Mouse (Mus musculus) E14TG2a.4 (cell line): ENCODE data around the gene Stk4.

Source experiments
- H3K27me3 ChIP-seq: 2 replicates; pipeline ENCODE4 v1.6.1; 2014; ENCODE audit warnings: low read length, control low read depth; ENCODE audit not compliant: insufficient read depth
- H3K36me3 ChIP-seq: 2 replicates; pipeline ENCODE4 v1.6.1; 2014; ENCODE audit warnings: low read length, control low read depth; ENCODE audit not compliant: insufficient read depth
- H3K4me1 ChIP-seq: replicated peaks from 2 replicates; pipeline ENCODE4 v1.6.1; 2014; ENCODE audit warnings: low read depth, low read length, control low read depth
- H3K4me3 ChIP-seq: replicated peaks from 2 replicates; pipeline ENCODE4 v1.5.1; 2014; ENCODE audit warnings: mild to moderate bottlenecking, low read length
- H3K9me3 ChIP-seq: 2 replicates; pipeline ENCODE4 v1.6.1; 2014; ENCODE audit warnings: low read length, control low read depth
- CTCF ChIP-seq: conservative IDR thresholded peaks from 2 replicates; pipeline ENCODE4 v1.5.1; 2014; ENCODE audit warnings: low read length
- NANOG ChIP-seq: IDR thresholded peaks from 2 replicates; pipeline ENCODE4 v1.6.1; 2014; ENCODE audit warnings: borderline replicate concordance, low read length, mixed read lengths
- POU5F1 ChIP-seq: IDR thresholded peaks from 2 replicates; pipeline ENCODE4 v1.6.1; 2014; ENCODE audit warnings: low read length, borderline replicate concordance

Gene Stk4

GRCm38 (mm10) chr2:164127297-164127696 is 57.2 kb downstream of the Stk4 start:
- Histone ChIP-seq H3K36me3 (peaks cover 67% of the 10 kb centered on the region), H3K4me1 (no peaks in the 10 kb centered on the region), H3K27me3 (no peaks in the 10 kb centered on the region), H3K4me3 (no peak overlapping the region), H3K9me3 (no peaks in the 10 kb centered on the region)
- TF ChIP-seq POU5F1, result no peak
- no peak for TF ChIP-seq CTCF
- no peak for TF ChIP-seq NANOG

- TF ChIP-seq POU5F1, result no peak
- TF ChIP-seq CTCF, result no peak
- TF ChIP-seq NANOG, result no peak
- H3K4me1 ChIP-seq, result 0 out of 2 replicates have a peak, but pooled peaks cover 5% of the 10 kb centered on the region
- peaks cover 69% of the 10 kb centered on the region for H3K36me3 ChIP-seq
- H3K9me3 ChIP-seq, result no peaks in the 10 kb centered on the region
- H3K4me3 ChIP-seq, result no peak overlapping the region
- H3K27me3 ChIP-seq, result no peaks in the 10 kb centered on the region
These were observed 58.7 kb downstream of the Stk4 start for GRCm38 (mm10) chr2:164128576-164129411.

GRCm38 (mm10) chr2:164131586-164131985 is 61.5 kb downstream of the Stk4 start:
- Histone ChIP-seq H3K4me3 (no peak overlapping the region), H3K27me3 (no peaks in the 10 kb centered on the region), H3K4me1 (peaks cover 15% of the 10 kb centered on the region), H3K36me3 (peaks cover 61% of the 10 kb centered on the region), H3K9me3 (no peaks in the 10 kb centered on the region)
- TF ChIP-seq POU5F1 (no peak), NANOG (no peak), CTCF (no peak)

GRCm38 (mm10) chr2:164134563-164134962 is 64.4 kb downstream of the Stk4 start:
- Histone ChIP-seq H3K36me3 (peaks cover 64% of the 10 kb centered on the region), H3K4me1 (peaks cover 25% of the 10 kb centered on the region), H3K27me3 (no peaks in the 10 kb centered on the region), H3K4me3 (no peak overlapping the region), H3K9me3 (no peaks in the 10 kb centered on the region)
- TF ChIP-seq CTCF (no peak), POU5F1 (no peak), NANOG (no peak)

- H3K4me1 ChIP-seq, result peaks cover 32% of the 10 kb centered on the region
- no peaks in the 10 kb centered on the region for H3K9me3 ChIP-seq
- H3K4me3 ChIP-seq, result no peak overlapping the region
- peaks cover 65% of the 10 kb centered on the region for H3K36me3 ChIP-seq
- TF ChIP-seq NANOG (no peak), POU5F1 (no peak), CTCF (no peak)
- no peaks in the 10 kb centered on the region for H3K27me3 ChIP-seq
These were observed 65.2 kb downstream of the Stk4 start for GRCm38 (mm10) chr2:164135367-164135766.

GRCm38 (mm10) chr2:164136393-164136792 is 66.3 kb downstream of the Stk4 start:
- no peaks in the 10 kb centered on the region for H3K9me3 ChIP-seq
- no peaks in the 10 kb centered on the region for H3K27me3 ChIP-seq
- H3K36me3 ChIP-seq, result peaks cover 56% of the 10 kb centered on the region
- peaks cover 34% of the 10 kb centered on the region for H3K4me1 ChIP-seq
- H3K4me3 ChIP-seq, result no peak overlapping the region
- no peak for TF ChIP-seq NANOG
- TF ChIP-seq POU5F1, result no peak
- TF ChIP-seq CTCF, result no peak

- TF ChIP-seq POU5F1 (no peak), NANOG (no peak), CTCF (no peak)
- Histone ChIP-seq H3K9me3 (no peaks in the 10 kb centered on the region), H3K4me1 (peaks cover 34% of the 10 kb centered on the region), H3K36me3 (peaks cover 55% of the 10 kb centered on the region), H3K27me3 (no peaks in the 10 kb centered on the region), H3K4me3 (no peak overlapping the region)
These were observed 67.6 kb downstream of the Stk4 start for GRCm38 (mm10) chr2:164137754-164138153.

GRCm38 (mm10) chr2:164142021-164142420 is 71.9 kb downstream of the Stk4 start:
- H3K4me1 ChIP-seq, result peaks cover 25% of the 10 kb centered on the region
- no peak overlapping the region for H3K4me3 ChIP-seq
- H3K9me3 ChIP-seq, result no peaks in the 10 kb centered on the region
- TF ChIP-seq NANOG, result no peak
- TF ChIP-seq CTCF, result no peak
- TF ChIP-seq POU5F1, result no peak
- no peaks in the 10 kb centered on the region for H3K27me3 ChIP-seq
- H3K36me3 ChIP-seq, result peaks cover 64% of the 10 kb centered on the region

- Histone ChIP-seq H3K36me3 (peaks cover 67% of the 10 kb centered on the region), H3K4me3 (no peak overlapping the region), H3K9me3 (no peaks in the 10 kb centered on the region), H3K4me1 (peaks cover 26% of the 10 kb centered on the region), H3K27me3 (no peaks in the 10 kb centered on the region)
- TF ChIP-seq CTCF, result no peak
- TF ChIP-seq NANOG, result no peak
- no peak for TF ChIP-seq POU5F1
These were observed 73.9 kb downstream of the Stk4 start for GRCm38 (mm10) chr2:164144025-164144424.
